ENCODE assay signal across 13 mouse cellular contexts in genomic region chr4:129645204-129645603, GRCm38 (mm10).
"Had no signal": no experiment of that assay in that cellular context is flagged by ENCODE, and none has a peak within 500 bp of the region (broad histone marks: within the 10 kb centered on the region; RNA-seq: fewer than 3 reads in every experiment).

No protein-coding gene starts in this region.

- H3K4me3 ChIP-seq: intestine, embryonic 15.5 days; liver, embryonic 15.5 days; midbrain, embryonic 15.5 days; neural tube, embryonic 13.5 days had no signal

- H3K4me2 ChIP-seq: intestine, embryonic 15.5 days; liver, embryonic 11.5 days; liver, embryonic 15.5 days; midbrain, embryonic 15.5 days; neural tube, embryonic 13.5 days had no signal

- DNase-seq: kidney, adult 18-20 months; kidney, postnatal 10 days; kidney, postnatal 4 days; lung, adult 2 months; lung, postnatal 36 days; retina, postnatal 1 day; right cerebral cortex, postnatal 25 days had no signal

- ATAC-seq: intestine, embryonic 15.5 days; lung, postnatal 0 days; midbrain, embryonic 15.5 days had no signal

- H3K9me3 ChIP-seq: intestine, embryonic 15.5 days; liver, embryonic 15.5 days; midbrain, embryonic 15.5 days; neural tube, embryonic 13.5 days had no signal

- H3K27me3 ChIP-seq: intestine, embryonic 15.5 days; liver, embryonic 15.5 days; midbrain, embryonic 15.5 days; neural tube, embryonic 13.5 days had no signal

- H3K27ac ChIP-seq: intestine, embryonic 15.5 days; midbrain, embryonic 15.5 days; neural tube, embryonic 13.5 days had no signal

- H3K9ac ChIP-seq: intestine, embryonic 15.5 days; liver, embryonic 15.5 days; midbrain, embryonic 15.5 days; neural tube, embryonic 13.5 days had no signal
